ENCODE assay signal across 9 mouse cellular contexts in genomic region chr2:18937611-18938010, GRCm38 (mm10).
DNase-seq lines count a peak whose midpoint lies in the region; ATAC-seq and TF ChIP-seq lines count a peak whose summit lies in the region.
"Had no signal": no experiment of that assay in that cellular context is flagged by ENCODE, and none has a peak within 500 bp of the region (broad histone marks: within the 10 kb centered on the region; RNA-seq: fewer than 3 reads in every experiment).

No protein-coding gene starts in this region.

- no peak overlapping the region for H3K4me3 ChIP-seq in heart, embryonic 11.5 days (ENCODE audit: low read depth, low read length)
- no peak overlapping the region for H3K4me3 ChIP-seq in stomach, embryonic 14.5 days (ENCODE audit: low read depth, low read length)
- H3K4me3 ChIP-seq in stomach, postnatal 0 days (ENCODE audit: low read depth, low read length) = no peak overlapping the region
- H3K4me3 ChIP-seq in liver, embryonic 13.5 days (replicated peaks) = no peak overlapping the region
- H3K4me3 ChIP-seq: midbrain, embryonic 15.5 days had no signal

- intact Hi-C loops in heart, postnatal 10 days (cut with DNase I) = no loop called here

- H3K36me3 ChIP-seq in heart, embryonic 11.5 days (ENCODE audit: control insufficient read depth, insufficient read depth, low read length) = no peaks in the 10 kb centered on the region
- no peaks in the 10 kb centered on the region for H3K36me3 ChIP-seq in stomach, embryonic 14.5 days (ENCODE audit: control insufficient read depth, insufficient read depth, low read length)
- no peaks in the 10 kb centered on the region for H3K36me3 ChIP-seq in stomach, postnatal 0 days (ENCODE audit: control insufficient read depth, insufficient read depth, low read length)
- no peaks in the 10 kb centered on the region for H3K36me3 ChIP-seq in liver, embryonic 13.5 days
- H3K36me3 ChIP-seq: midbrain, embryonic 15.5 days had no signal

- no peak for ATAC-seq in heart, embryonic 11.5 days (replicated peaks; ENCODE audit: insufficient number of reproducible peaks, low FRiP score, low TSS enrichment)
- no peak for ATAC-seq in stomach, embryonic 14.5 days (ENCODE audit: insufficient number of reproducible peaks, insufficient read depth, low FRiP score, low read depth)
- no peak for ATAC-seq in stomach, postnatal 0 days (ENCODE audit: low FRiP score, low TSS enrichment)
- ATAC-seq in liver, embryonic 13.5 days (ENCODE audit: low read depth) = peak; percentile 60
- ATAC-seq: midbrain, embryonic 15.5 days had no signal

- no peak for TF ChIP-seq EP300 in stomach, postnatal 0 days (optimal IDR thresholded peaks at IDR 0.05)

- H3K27ac ChIP-seq in heart, embryonic 11.5 days (ENCODE audit: low read depth, low read length) = peak overlapping the region; percentile 50; the same call in 1 of the 2 replicates
- H3K27ac ChIP-seq in stomach, embryonic 14.5 days (ENCODE audit: low read length) = peak overlapping the region; percentile 21; the same call in 1 of the 2 replicates
- H3K27ac ChIP-seq in stomach, postnatal 0 days (replicated peaks) = no peak overlapping the region
- peak overlapping the region; percentile 72 for H3K27ac ChIP-seq in liver, embryonic 13.5 days
- H3K27ac ChIP-seq: midbrain, embryonic 15.5 days had no signal

- WGBS in heart, embryonic 11.5 days (ENCODE audit: insufficient replicate concordance) = 16% methylated on average over 2 of the region's 2 CpGs
- 59% methylated on average over 2 of the region's 2 CpGs for WGBS in stomach, embryonic 14.5 days
- 48% methylated on average over 2 of the region's 2 CpGs for WGBS in stomach, postnatal 0 days
- WGBS in liver, embryonic 13.5 days (ENCODE audit: insufficient replicate concordance) = 9% methylated on average over 2 of the region's 2 CpGs

- DNase-seq in heart, postnatal 10 days = no peak
- DNase-seq in stomach, postnatal 0 days (ENCODE audit: low spot score) = no peak
- DNase-seq in liver, embryonic 13.5 days = no peak
- peak; percentile 51 for DNase-seq in thymus, postnatal 4 days
- DNase-seq in cerebellum, postnatal 25 days = no peak
- no peak for DNase-seq in embryo, embryonic 9.5 days (ENCODE audit: extremely low spot score)

- peaks cover 50% of the 10 kb centered on the region for H3K4me1 ChIP-seq in heart, embryonic 11.5 days (ENCODE audit: control insufficient read depth, insufficient read depth, low read length)
- H3K4me1 ChIP-seq in stomach, embryonic 14.5 days (ENCODE audit: control insufficient read depth, insufficient read depth, low read length) = peaks cover 14% of the 10 kb centered on the region
- H3K4me1 ChIP-seq in stomach, postnatal 0 days (replicated peaks; ENCODE audit: control insufficient read depth, insufficient read depth) = no peaks in the 10 kb centered on the region
- peaks cover 96% of the 10 kb centered on the region for H3K4me1 ChIP-seq in liver, embryonic 13.5 days (replicated peaks)

- no peak overlapping the region for H3K9ac ChIP-seq in heart, embryonic 11.5 days (ENCODE audit: low read depth, low read length)
- no peak overlapping the region for H3K9ac ChIP-seq in stomach, embryonic 14.5 days (replicated peaks; ENCODE audit: low read depth, low read length)
- H3K9ac ChIP-seq in stomach, postnatal 0 days (ENCODE audit: low read length) = no peak overlapping the region
- 0 out of 2 replicates have a peak overlapping the region, but pooled peaks have one; percentile 22 for H3K9ac ChIP-seq in liver, embryonic 13.5 days
- H3K9ac ChIP-seq: midbrain, embryonic 15.5 days had no signal

- no peak for TF ChIP-seq CTCF in stomach, postnatal 0 days (IDR thresholded peaks at IDR 0.05; ENCODE audit: low read depth)

- no peak overlapping the region for H3K4me2 ChIP-seq in heart, embryonic 11.5 days
- H3K4me2 ChIP-seq in stomach, embryonic 14.5 days (replicated peaks; ENCODE audit: low read depth, low read length) = no peak overlapping the region
- no peak overlapping the region for H3K4me2 ChIP-seq in stomach, postnatal 0 days (replicated peaks; ENCODE audit: low read depth)
- H3K4me2 ChIP-seq in liver, embryonic 13.5 days = peak overlapping the region; percentile 18
- H3K4me2 ChIP-seq: midbrain, embryonic 15.5 days had no signal

- H3K27me3 ChIP-seq in heart, embryonic 11.5 days (ENCODE audit: control insufficient read depth, insufficient read depth, low read length) = no peaks in the 10 kb centered on the region
- H3K27me3 ChIP-seq in stomach, embryonic 14.5 days (ENCODE audit: control insufficient read depth, insufficient read depth, low read length) = no peaks in the 10 kb centered on the region
- no peaks in the 10 kb centered on the region for H3K27me3 ChIP-seq in stomach, postnatal 0 days (ENCODE audit: control insufficient read depth, insufficient read depth, low read length)
- H3K27me3 ChIP-seq in liver, embryonic 13.5 days = no peaks in the 10 kb centered on the region
- H3K27me3 ChIP-seq: midbrain, embryonic 15.5 days had no signal

- no peaks in the 10 kb centered on the region for H3K9me3 ChIP-seq in heart, embryonic 11.5 days (replicated peaks; ENCODE audit: control insufficient read depth, low read length)
- H3K9me3 ChIP-seq in stomach, embryonic 14.5 days (ENCODE audit: control insufficient read depth, low read depth, low read length) = no peaks in the 10 kb centered on the region
- H3K9me3 ChIP-seq in stomach, postnatal 0 days (ENCODE audit: control insufficient read depth, low read length) = no peaks in the 10 kb centered on the region
- no peaks in the 10 kb centered on the region for H3K9me3 ChIP-seq in liver, embryonic 13.5 days (replicated peaks)
- H3K9me3 ChIP-seq: midbrain, embryonic 15.5 days had no signal
